Comparison of ENCODE assay signal across 8 mouse cellular contexts in the genomic region with DNA sequence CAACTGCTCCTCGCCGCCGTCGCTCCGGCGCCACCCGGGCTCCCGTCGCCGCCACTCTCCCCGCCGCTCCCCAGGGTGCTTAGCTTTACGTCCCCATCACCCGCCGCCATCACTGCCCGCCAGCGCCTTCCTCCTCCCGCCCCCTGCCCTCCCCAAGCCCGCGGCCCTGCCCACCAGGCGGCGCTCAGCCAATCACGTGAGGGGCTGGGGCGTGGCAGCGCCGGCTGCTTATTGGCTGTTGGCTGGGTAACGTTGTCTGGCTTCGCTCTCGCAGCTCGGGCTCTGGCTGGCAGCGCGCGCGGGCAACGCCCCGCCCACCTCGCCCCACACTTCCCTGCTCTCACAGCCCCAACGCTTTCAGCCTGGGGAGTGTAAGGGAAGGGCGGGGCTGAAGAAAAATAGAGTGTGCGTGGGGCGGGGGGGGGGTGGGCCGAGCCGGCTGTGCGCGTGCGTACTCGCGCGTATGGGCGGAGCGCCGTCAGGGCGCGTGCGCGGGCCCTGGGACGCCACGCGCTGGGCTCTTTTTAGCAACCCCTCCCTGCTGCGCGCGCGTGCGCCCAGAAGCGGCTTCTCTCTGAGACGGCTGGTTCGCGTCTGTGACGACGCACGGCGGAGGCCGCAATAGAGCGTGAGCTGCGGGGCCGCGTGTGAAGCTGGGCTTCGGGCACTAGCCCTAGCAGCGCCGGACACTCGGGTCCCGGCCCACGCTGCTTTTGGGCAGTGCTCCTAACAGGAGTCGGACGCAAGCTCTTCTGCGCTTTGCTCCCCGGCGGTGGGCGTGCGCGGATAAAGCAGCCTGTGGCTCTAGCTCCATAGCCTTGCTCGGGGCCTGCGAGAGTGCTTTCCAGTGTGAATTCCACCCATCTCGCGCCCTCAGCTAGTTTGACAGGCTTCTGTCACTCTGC. TPM values are rescaled to one million over a fixed set of nuclear protein-coding genes. Genes with fewer than 3 reads are reported as not detected.
DNase-seq lines count a peak whose midpoint lies in the region; ATAC-seq lines count a peak whose summit lies in the region.

Gene Pgrmc2, minus strand, starts transcription at position 162 of the 905 bp plus-strand sequence.

- peak within 1 kb of the TSS; percentile 97 for H3K9ac ChIP-seq in heart, embryonic 13.5 days
- H3K9ac ChIP-seq in liver, embryonic 12.5 days: peak within 1 kb of the TSS; percentile 96
- peak within 1 kb of the TSS; percentile 71 for H3K9ac ChIP-seq in stomach, embryonic 15.5 days

- peak within 1 kb of the TSS; percentile 66 for H3K27ac ChIP-seq in brown adipose tissue, adult 24 weeks (replicated peaks; ENCODE audit: low read depth, low read length)
- peak within 1 kb of the TSS; percentile 95 for H3K27ac ChIP-seq in heart, embryonic 13.5 days (replicated peaks)
- H3K27ac ChIP-seq in liver, embryonic 12.5 days: peak within 1 kb of the TSS; percentile 89
- H3K27ac ChIP-seq in stomach, embryonic 15.5 days: peak within 1 kb of the TSS; percentile 95

- H3K27me3 ChIP-seq in heart, embryonic 13.5 days (replicated peaks): no peaks in the 10 kb centered on the region
- H3K27me3 ChIP-seq in liver, embryonic 12.5 days (replicated peaks): no peaks in the 10 kb centered on the region
- H3K27me3 ChIP-seq in stomach, embryonic 15.5 days (replicated peaks): no peaks in the 10 kb centered on the region

- H3K36me3 ChIP-seq in heart, embryonic 13.5 days: no peaks in the 10 kb centered on the region
- H3K36me3 ChIP-seq in liver, embryonic 12.5 days: peaks cover 6% of the 10 kb centered on the region; the same call in 1 of the 2 replicates
- no peaks in the 10 kb centered on the region for H3K36me3 ChIP-seq in stomach, embryonic 15.5 days

- H3K4me3 ChIP-seq in brown adipose tissue, adult 24 weeks (ENCODE audit: insufficient read depth, low read depth, low read length): peak within 1 kb of the TSS; percentile 82
- peak within 1 kb of the TSS; percentile 97 for H3K4me3 ChIP-seq in heart, embryonic 13.5 days
- H3K4me3 ChIP-seq in liver, embryonic 12.5 days: peak within 1 kb of the TSS; percentile 98
- H3K4me3 ChIP-seq in stomach, embryonic 15.5 days (replicated peaks): peak within 1 kb of the TSS; percentile 69

- H3K9me3 ChIP-seq in heart, embryonic 13.5 days: no peaks in the 10 kb centered on the region
- H3K9me3 ChIP-seq in liver, embryonic 12.5 days (replicated peaks): no peaks in the 10 kb centered on the region
- no peaks in the 10 kb centered on the region for H3K9me3 ChIP-seq in stomach, embryonic 15.5 days

- peak within 1 kb of the TSS; percentile 94 for H3K4me2 ChIP-seq in heart, embryonic 13.5 days
- H3K4me2 ChIP-seq in liver, embryonic 12.5 days: peak within 1 kb of the TSS; percentile 86
- peak within 1 kb of the TSS; percentile 83 for H3K4me2 ChIP-seq in stomach, embryonic 15.5 days

- peak; percentile 96 for ATAC-seq in heart, embryonic 13.5 days (ENCODE audit: extremely low read depth, insufficient number of reproducible peaks, low FRiP score, low TSS enrichment)
- peak; percentile 95 for ATAC-seq in liver, embryonic 12.5 days
- peak; percentile 97 for ATAC-seq in stomach, embryonic 15.5 days (ENCODE audit: insufficient read depth, low FRiP score, low read depth)

- H3K4me1 ChIP-seq in brown adipose tissue, adult 24 weeks (ENCODE audit: control insufficient read depth, insufficient read depth, insufficient read length, low read length): no peaks in the 10 kb centered on the region
- peaks cover 30% of the 10 kb centered on the region for H3K4me1 ChIP-seq in heart, embryonic 13.5 days
- H3K4me1 ChIP-seq in liver, embryonic 12.5 days: peaks cover 38% of the 10 kb centered on the region
- peaks cover 10% of the 10 kb centered on the region; the same call in 1 of the 2 replicates for H3K4me1 ChIP-seq in stomach, embryonic 15.5 days

- under 1% methylated on average over 94 of the region's 95 CpGs for WGBS in heart, embryonic 13.5 days
- WGBS in liver, embryonic 12.5 days (ENCODE audit: insufficient replicate concordance): under 1% methylated on average over 88 of the region's 95 CpGs
- under 1% methylated on average over 75 of the region's 95 CpGs for WGBS in stomach, embryonic 15.5 days

- DNase-seq in CD4-positive, CD25-positive, alpha-beta regulatory T cell, adult 2 months (ENCODE audit: low read depth, low spot score): peak; percentile 100
- DNase-seq in fat pad, adult 2 months (ENCODE audit: extremely low read depth, low read depth, low spot score): peak; percentile 59
- peak; percentile 99 for DNase-seq in kidney, postnatal 10 days
- DNase-seq in natural killer cell, adult 2 months (ENCODE audit: low spot score in 2 of 2): peak; percentile 98

RNA-seq across cellular contexts. Expression of gene Pgrmc2, which starts in this region (rescaled TPM):
- 70.7 and 98.3 TPM in 2 replicates for polyA plus RNA-seq in brown adipose tissue, adult 24 weeks (2012; ENCODE audit: insufficient read depth, insufficient read length, missing spikeins)
- polyA plus RNA-seq in heart, embryonic 13.5 days (2015; fragmentation: Nextera tagmentation; extraction: Ambion mirVana): 43.0 and 44.4 TPM in 2 replicates
- 34.1 and 34.9 TPM in 2 replicates for polyA plus RNA-seq in liver, embryonic 12.5 days (2016; fragmentation: Nextera tagmentation; extraction: Ambion mirVana)
- 44.2 and 47.9 TPM in 2 replicates for polyA plus RNA-seq in stomach, embryonic 15.5 days (2015; fragmentation: Nextera tagmentation; extraction: Ambion mirVana)

Comparison
In these comparisons a context has a peak if more than half of its experiments do, and no peak if none do; other contexts are left out.
1. Peak in every context shown above with its lines: DNase-seq, ATAC-seq, H3K4me3 ChIP-seq and H3K27ac ChIP-seq.